Mouse (Mus musculus): Measurements from ENCODE around the gene Emc1. TPM values are rescaled to one million over a fixed set of nuclear protein-coding genes. Genes with fewer than 3 reads are reported as not detected.

Gene Emc1
- polyA plus RNA-seq, 1 experiment: 37.3 TPM

DNA sequence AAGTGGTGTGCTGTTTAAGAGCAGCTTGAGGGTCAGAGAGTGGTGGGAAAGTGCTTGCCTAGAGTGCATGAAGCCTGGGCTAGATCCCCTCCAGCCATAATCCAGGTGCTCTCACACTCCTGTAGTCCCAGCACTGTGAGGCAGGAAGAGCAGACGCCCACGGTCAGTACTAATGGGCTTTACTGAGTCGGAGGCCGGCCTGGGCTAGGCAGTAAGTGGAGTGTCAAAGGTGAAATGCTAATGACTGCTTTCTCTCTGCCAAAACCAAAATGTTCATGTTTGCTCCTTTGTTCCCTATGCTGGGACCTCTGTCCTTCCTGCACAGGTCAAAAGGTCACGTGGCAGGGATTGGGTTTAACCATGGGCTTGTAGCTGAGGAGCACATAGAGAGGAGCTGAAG is 48.1 kb downstream of the Emc1 start:
- no peaks in the 10 kb centered on the region for H3K27me3 ChIP-seq (ENCODE audit: control insufficient read depth, insufficient read depth, low read length, poor library complexity, severe bottlenecking)
- no peaks in the 10 kb centered on the region for H3K9me3 ChIP-seq (replicated peaks; ENCODE audit: control insufficient read depth, insufficient read depth, low read length, poor library complexity, severe bottlenecking)
- TF ChIP-seq POLR2A (IDR thresholded peaks at IDR 0.05; ENCODE audit: insufficient read depth, low read length) (no peak), EP300 (IDR thresholded peaks at IDR 0.05; ENCODE audit: insufficient read depth, low read depth, low read length) (no peak), CTCF (IDR thresholded peaks at IDR 0.05; ENCODE audit: low read depth, low read length) (no peak)
- peaks cover 65% of the 10 kb centered on the region for H3K36me3 ChIP-seq (ENCODE audit: control insufficient read depth, insufficient read depth, low read length, poor library complexity, severe bottlenecking)
- H3K27ac ChIP-seq (ENCODE audit: insufficient read depth, low read length): no peak overlapping the region
- no peak overlapping the region for H3K9ac ChIP-seq (ENCODE audit: low read depth, poor library complexity, severe bottlenecking)
- no peaks in the 10 kb centered on the region for H3K4me1 ChIP-seq (ENCODE audit: control insufficient read depth, insufficient read depth, low read length)
- no peak overlapping the region for H3K4me3 ChIP-seq (ENCODE audit: low read depth, low read length)

DNA sequence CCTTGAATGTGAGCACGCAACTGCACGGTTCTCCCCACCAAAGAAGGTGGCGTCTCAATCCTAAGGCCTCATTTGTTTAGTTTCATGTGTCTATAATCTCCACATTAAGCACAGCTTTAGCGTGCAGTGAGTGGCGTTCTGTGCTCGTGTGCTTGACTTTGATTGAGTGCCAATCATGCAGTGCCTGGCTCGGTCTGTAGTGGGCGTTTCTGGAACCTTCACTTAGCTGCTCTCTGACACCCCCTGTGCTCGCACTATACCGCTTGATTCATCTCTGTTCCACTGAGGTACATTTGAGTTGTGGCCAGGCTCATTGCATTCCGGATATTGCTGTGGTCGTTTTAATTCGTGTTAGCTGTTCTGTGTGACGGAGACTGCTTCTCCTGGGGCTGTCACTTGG is 50.8 kb downstream of the Emc1 start:
- Histone ChIP-seq H3K9ac (ENCODE audit: low read depth, poor library complexity, severe bottlenecking) (no peak overlapping the region), H3K9me3 (replicated peaks; ENCODE audit: control insufficient read depth, insufficient read depth, low read length, poor library complexity, severe bottlenecking) (no peaks in the 10 kb centered on the region), H3K4me3 (ENCODE audit: low read depth, low read length) (no peak overlapping the region), H3K27me3 (ENCODE audit: control insufficient read depth, insufficient read depth, low read length, poor library complexity, severe bottlenecking) (no peaks in the 10 kb centered on the region), H3K4me1 (ENCODE audit: control insufficient read depth, insufficient read depth, low read length) (no peaks in the 10 kb centered on the region), H3K36me3 (ENCODE audit: control insufficient read depth, insufficient read depth, low read length, poor library complexity, severe bottlenecking) (peaks cover 62% of the 10 kb centered on the region), H3K27ac (ENCODE audit: insufficient read depth, low read length) (no peak overlapping the region)
- peak; percentile 46 for TF ChIP-seq CTCF (IDR thresholded peaks at IDR 0.05; ENCODE audit: low read depth, low read length)
- TF ChIP-seq EP300 (IDR thresholded peaks at IDR 0.05; ENCODE audit: insufficient read depth, low read depth, low read length): no peak

DNA sequence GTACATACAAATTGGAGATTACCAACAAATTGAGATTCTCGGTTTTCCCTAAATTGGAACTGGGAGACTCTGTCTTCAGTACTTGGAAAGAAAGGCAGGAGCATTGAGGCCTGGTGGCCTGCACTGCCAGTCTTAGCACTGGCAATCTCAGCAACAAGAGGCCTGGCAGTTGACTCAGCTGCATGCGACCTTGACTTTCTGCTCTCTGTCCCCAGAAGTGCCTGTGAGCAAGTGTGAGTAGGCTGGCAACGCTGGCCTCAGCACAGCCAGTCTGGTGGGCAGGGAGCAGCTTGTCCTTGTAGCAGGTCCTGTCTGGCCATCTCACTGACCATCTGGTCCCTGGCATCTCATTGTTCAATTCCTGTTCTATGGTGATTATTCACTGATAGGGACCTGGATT is 59.0 kb downstream of the Emc1 start:
- Histone ChIP-seq H3K27ac (ENCODE audit: insufficient read depth, low read length) (no peak overlapping the region), H3K27me3 (ENCODE audit: control insufficient read depth, insufficient read depth, low read length, poor library complexity, severe bottlenecking) (no peaks in the 10 kb centered on the region), H3K9me3 (replicated peaks; ENCODE audit: control insufficient read depth, insufficient read depth, low read length, poor library complexity, severe bottlenecking) (no peaks in the 10 kb centered on the region), H3K4me3 (ENCODE audit: low read depth, low read length) (no peak overlapping the region), H3K9ac (ENCODE audit: low read depth, poor library complexity, severe bottlenecking) (no peak overlapping the region), H3K4me1 (ENCODE audit: control insufficient read depth, insufficient read depth, low read length) (no peaks in the 10 kb centered on the region), H3K36me3 (ENCODE audit: control insufficient read depth, insufficient read depth, low read length, poor library complexity, severe bottlenecking) (peaks cover 85% of the 10 kb centered on the region)
- TF ChIP-seq CTCF (IDR thresholded peaks at IDR 0.05; ENCODE audit: low read depth, low read length) (no peak), POLR2A (IDR thresholded peaks at IDR 0.05; ENCODE audit: insufficient read depth, low read length) (no peak), EP300 (IDR thresholded peaks at IDR 0.05; ENCODE audit: insufficient read depth, low read depth, low read length) (no peak)

GRCm38 (mm10) chr4:139417868-139418267 is 65.5 kb downstream of the Emc1 start:
- H3K27ac ChIP-seq (ENCODE audit: insufficient read depth, low read length): no peak overlapping the region
- H3K36me3 ChIP-seq (ENCODE audit: control insufficient read depth, insufficient read depth, low read length, poor library complexity, severe bottlenecking): peaks cover 77% of the 10 kb centered on the region
- no peaks in the 10 kb centered on the region for H3K9me3 ChIP-seq (replicated peaks; ENCODE audit: control insufficient read depth, insufficient read depth, low read length, poor library complexity, severe bottlenecking)
- TF ChIP-seq CTCF (IDR thresholded peaks at IDR 0.05; ENCODE audit: low read depth, low read length) (peak; percentile 42), EP300 (IDR thresholded peaks at IDR 0.05; ENCODE audit: insufficient read depth, low read depth, low read length) (no peak), POLR2A (IDR thresholded peaks at IDR 0.05; ENCODE audit: insufficient read depth, low read length) (no peak)
- H3K9ac ChIP-seq (ENCODE audit: low read depth, poor library complexity, severe bottlenecking): no peak overlapping the region
- H3K4me3 ChIP-seq (ENCODE audit: low read depth, low read length): no peak overlapping the region
- H3K4me1 ChIP-seq (ENCODE audit: control insufficient read depth, insufficient read depth, low read length): no peaks in the 10 kb centered on the region
- no peaks in the 10 kb centered on the region for H3K27me3 ChIP-seq (ENCODE audit: control insufficient read depth, insufficient read depth, low read length, poor library complexity, severe bottlenecking)

DNA sequence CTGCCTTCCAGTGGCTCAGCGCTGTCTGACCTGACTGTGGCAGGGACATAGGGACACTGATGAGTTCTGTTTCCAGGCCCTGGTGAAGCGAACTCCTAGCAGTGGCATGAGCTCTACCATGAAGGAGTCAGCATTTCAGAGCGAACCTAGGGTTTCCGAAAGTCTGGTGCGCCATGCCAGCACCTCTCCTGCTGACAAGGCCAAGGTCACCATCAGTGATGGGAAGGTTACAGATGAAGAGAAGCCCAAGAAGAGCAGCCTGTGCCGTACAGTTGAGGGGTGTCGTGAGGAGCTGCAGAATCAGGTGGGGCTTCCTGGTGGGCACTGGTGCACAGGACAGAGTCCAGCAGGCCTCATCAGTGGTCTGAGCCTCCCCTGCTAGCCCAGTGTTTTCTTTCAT is 69.2 kb downstream of the Emc1 start:
- Histone ChIP-seq H3K9ac (ENCODE audit: low read depth, poor library complexity, severe bottlenecking) (no peak overlapping the region), H3K27me3 (ENCODE audit: control insufficient read depth, insufficient read depth, low read length, poor library complexity, severe bottlenecking) (no peaks in the 10 kb centered on the region), H3K4me3 (ENCODE audit: low read depth, low read length) (no peak overlapping the region), H3K27ac (ENCODE audit: insufficient read depth, low read length) (no peak overlapping the region), H3K9me3 (replicated peaks; ENCODE audit: control insufficient read depth, insufficient read depth, low read length, poor library complexity, severe bottlenecking) (no peaks in the 10 kb centered on the region), H3K36me3 (ENCODE audit: control insufficient read depth, insufficient read depth, low read length, poor library complexity, severe bottlenecking) (peaks cover 82% of the 10 kb centered on the region), H3K4me1 (ENCODE audit: control insufficient read depth, insufficient read depth, low read length) (no peaks in the 10 kb centered on the region)
- TF ChIP-seq CTCF (IDR thresholded peaks at IDR 0.05; ENCODE audit: low read depth, low read length): no peak
- no peak for TF ChIP-seq POLR2A (IDR thresholded peaks at IDR 0.05; ENCODE audit: insufficient read depth, low read length)
- TF ChIP-seq EP300 (IDR thresholded peaks at IDR 0.05; ENCODE audit: insufficient read depth, low read depth, low read length): no peak

DNA sequence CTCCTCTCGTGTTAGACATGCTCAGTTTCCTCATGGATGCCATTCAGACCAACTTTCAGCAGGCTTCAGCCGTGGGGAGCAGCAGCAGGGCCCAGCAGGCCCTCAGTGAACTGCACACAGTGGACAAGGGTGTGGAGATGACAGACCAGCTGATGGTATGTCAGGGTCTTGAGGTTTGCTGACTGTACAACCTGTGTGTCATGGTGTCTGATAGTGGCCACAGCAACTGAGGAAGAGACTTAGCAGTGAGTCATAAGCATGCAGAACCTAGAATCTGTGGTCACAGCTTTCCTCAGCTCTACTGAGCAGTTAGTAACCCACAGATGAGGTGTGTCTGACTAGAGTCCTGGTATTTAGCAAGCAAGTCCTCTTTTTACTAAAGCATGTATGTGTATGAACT is 70.0 kb downstream of the Emc1 start:
- Histone ChIP-seq H3K36me3 (ENCODE audit: control insufficient read depth, insufficient read depth, low read length, poor library complexity, severe bottlenecking) (peaks cover 78% of the 10 kb centered on the region), H3K9me3 (replicated peaks; ENCODE audit: control insufficient read depth, insufficient read depth, low read length, poor library complexity, severe bottlenecking) (no peaks in the 10 kb centered on the region), H3K4me3 (ENCODE audit: low read depth, low read length) (no peak overlapping the region), H3K27ac (ENCODE audit: insufficient read depth, low read length) (no peak overlapping the region), H3K4me1 (ENCODE audit: control insufficient read depth, insufficient read depth, low read length) (no peaks in the 10 kb centered on the region), H3K27me3 (ENCODE audit: control insufficient read depth, insufficient read depth, low read length, poor library complexity, severe bottlenecking) (no peaks in the 10 kb centered on the region), H3K9ac (ENCODE audit: low read depth, poor library complexity, severe bottlenecking) (no peak overlapping the region)
- TF ChIP-seq POLR2A (IDR thresholded peaks at IDR 0.05; ENCODE audit: insufficient read depth, low read length) (no peak), EP300 (IDR thresholded peaks at IDR 0.05; ENCODE audit: insufficient read depth, low read depth, low read length) (no peak), CTCF (IDR thresholded peaks at IDR 0.05; ENCODE audit: low read depth, low read length) (no peak)
